Mouse (Mus musculus) layer of hippocampus, adult 6 months (tissue): ENCODE data around the gene Hmga1b. TPM values are rescaled to one million over a fixed set of nuclear protein-coding genes. Genes with fewer than 3 reads are reported as not detected.

ENCODE experiments used
- long read RNA-seq, 2 experiments: library from polyadenylated mRNA; unstranded; transcript quantifications; one replicate each; pipeline ENCODE4 v2.0.0; 2019 to 2020
- polyA plus RNA-seq: library from polyadenylated mRNA; unstranded; fragments of <200 nt; fragmentation: Nextera tagmentation; gene quantifications from 2 replicates; pipeline ENCODE4 v1.2.3, GENCODE M21; 2021

Gene Hmga1b
- polyA plus RNA-seq, result 0.48 and 1.6 TPM in 2 replicates
- long read RNA-seq, experiment 1, partial matches to known transcripts, result 0 of 3 reads
- long read RNA-seq, experiment 1, other reads (novel, unspliced or antisense), result 0 of 3 reads
- long read RNA-seq, experiment 2, result 0 reads

GRCm38 (mm10) chr11:120762672-120763041 is at the start of gene Hmga1b:
Gene Hmga1b, plus strand, starts transcription at chr11:120762794.

GRCm38 (mm10) chr11:120713580-120714518 is 48.7 kb upstream of the Hmga1b start, which contains the start of the genes Cenpx and Lrrc45:
Gene Cenpx, minus strand, starts transcription at chr11:120713738.
Gene Lrrc45, plus strand, starts transcription at chr11:120713925.

GRCm38 (mm10) chr11:120721124-120722066 is 41.2 kb upstream of the Hmga1b start, which contains the start of gene Rac3:
Gene Rac3, plus strand, starts transcription at chr11:120721470.

GRCm38 (mm10) chr11:120727169-120727527 is 35.4 kb upstream of the Hmga1b start, which contains the start of gene Dcxr:
Gene Dcxr, minus strand, starts transcription at chr11:120727281.

DNA sequence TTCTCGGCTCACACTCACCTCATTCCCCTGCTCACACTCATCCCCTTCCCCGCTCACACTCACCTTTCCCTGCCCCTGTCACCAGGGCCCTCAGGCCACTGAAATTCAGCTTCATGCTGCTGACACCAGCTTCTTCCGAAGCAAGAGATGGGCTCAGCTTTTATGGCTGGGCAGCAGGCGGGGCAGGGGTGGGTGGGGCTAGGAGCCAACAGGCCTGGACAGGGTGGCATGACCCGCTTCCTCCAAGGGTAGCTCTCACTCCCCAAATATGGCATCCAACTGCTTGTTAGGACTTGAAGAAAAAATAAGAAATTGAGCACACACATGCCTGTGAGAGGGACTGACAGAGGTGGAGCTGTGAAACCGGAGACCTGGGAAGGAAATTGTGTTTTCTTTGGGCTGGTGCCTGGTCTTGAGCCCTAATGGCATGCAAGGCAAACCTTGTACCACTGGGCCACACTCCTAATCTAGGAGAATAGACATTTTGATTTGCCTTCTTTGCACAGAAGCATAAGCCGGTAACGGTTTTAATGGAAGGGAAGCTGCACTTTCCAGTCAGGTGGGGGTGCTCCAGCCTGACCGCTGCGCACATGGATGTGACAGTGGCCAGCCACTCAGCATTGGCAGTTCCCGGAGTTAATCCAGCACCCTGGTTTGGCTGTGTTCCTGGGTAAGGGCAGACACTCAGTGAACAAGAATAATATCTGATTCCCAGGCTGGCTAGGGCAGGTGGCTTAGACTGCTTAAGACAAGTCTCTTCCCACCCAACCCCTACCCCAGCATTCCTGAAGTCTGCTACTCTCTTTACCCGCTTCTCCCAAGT is 30.5 kb upstream of the Hmga1b start, which contains the start of gene Cbr2:
TSS of gene Cbr2 (minus strand) at position 257 of the 823 bp plus-strand sequence.

DNA sequence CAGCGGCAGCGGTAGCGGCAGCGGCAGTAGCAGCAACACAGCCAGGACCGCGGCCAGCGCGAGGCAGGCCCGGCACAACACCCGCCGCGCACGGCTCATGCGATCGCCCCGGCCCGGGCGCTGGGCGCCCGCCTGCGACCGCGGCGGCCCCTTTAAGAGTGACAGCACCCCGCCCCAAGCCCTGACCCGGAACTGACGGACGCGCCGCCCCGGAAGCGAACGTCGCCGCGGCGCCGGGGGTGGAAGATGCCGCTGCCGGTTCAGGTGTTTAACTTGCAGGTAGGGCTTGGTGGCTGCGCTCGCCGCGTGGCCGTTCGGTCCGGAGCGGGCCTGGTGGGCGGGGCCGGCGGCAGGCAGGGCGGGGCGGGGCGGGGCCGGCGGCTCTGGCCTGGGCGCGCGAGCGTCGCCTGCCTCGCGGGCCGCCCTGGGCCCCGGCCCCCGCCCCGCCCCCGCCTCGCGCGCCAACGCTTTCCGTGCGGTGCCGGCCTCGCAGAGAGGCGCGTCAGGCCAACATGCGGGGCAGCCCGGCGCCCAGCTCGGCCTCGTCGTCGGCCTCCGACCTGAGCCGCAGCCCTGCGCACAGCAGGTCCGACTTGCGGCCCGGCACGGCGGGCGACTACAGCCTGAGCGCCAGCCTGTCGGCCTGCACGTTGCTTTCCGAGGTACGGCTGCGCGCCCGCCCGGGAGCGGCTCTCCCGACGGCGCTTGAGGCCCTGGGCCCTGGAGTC is 21.6 kb downstream of the Hmga1b start, which contains the start of the genes Rfng and Gps1:
TSS of gene Rfng (minus strand) at position 144 of the 728 bp plus-strand sequence.
TSS of gene Gps1 (plus strand) at position 209 of the 728 bp plus-strand sequence.

GRCm38 (mm10) chr11:120795756-120796613 is 33.4 kb downstream of the Hmga1b start, which contains the start of gene Dus1l:
Gene Dus1l, minus strand, starts transcription at chr11:120796403.

Other genes starting within 250 kb of the Hmga1b start
- gene Gcgr, start 232.1 kb upstream of the Hmga1b start, polyA plus RNA-seq, result 0.06 TPM in 1 of 2 replicates, not detected in the other
- 224 and 238 TPM in 2 replicates for gene Mcrip1, start 213.1 kb upstream of the Hmga1b start, polyA plus RNA-seq
- not detected in 2 replicates for gene Ppp1r27, start 211.7 kb upstream of the Hmga1b start, polyA plus RNA-seq
- gene P4hb, start 189.5 kb upstream of the Hmga1b start, polyA plus RNA-seq, result 126 and 135 TPM in 2 replicates
- 199 and 207 TPM in 2 replicates for gene Arhgdia, start 181.2 kb upstream of the Hmga1b start, polyA plus RNA-seq
- 8.1 and 9.0 TPM in 2 replicates for gene Alyref, start 164.4 kb upstream of the Hmga1b start, polyA plus RNA-seq
- 89.9 and 107 TPM in 2 replicates for gene Anapc11, start 164.4 kb upstream of the Hmga1b start, polyA plus RNA-seq
- 2.9 and 3.2 TPM in 2 replicates for gene Npb, start 154.3 kb upstream of the Hmga1b start, polyA plus RNA-seq
- 107 and 110 TPM in 2 replicates for gene Pcyt2, start 144.9 kb upstream of the Hmga1b start, polyA plus RNA-seq
- 18.0 and 18.2 TPM in 2 replicates for gene Sirt7, start 137.6 kb upstream of the Hmga1b start, polyA plus RNA-seq
- 12.7 and 13.4 TPM in 2 replicates for gene Mafg, start 129.2 kb upstream of the Hmga1b start, polyA plus RNA-seq
- 3.6 and 4.8 TPM in 2 replicates for gene Pycr1, start 119.0 kb upstream of the Hmga1b start, polyA plus RNA-seq
- 3.6 and 4.0 TPM in 2 replicates for gene Myadml2, start 114.6 kb upstream of the Hmga1b start, polyA plus RNA-seq
- gene Notum, start 101.6 kb upstream of the Hmga1b start, polyA plus RNA-seq, result 0.49 and 1.1 TPM in 2 replicates
- gene Aspscr1, start 89.8 kb upstream of the Hmga1b start, polyA plus RNA-seq, result 44.3 and 52.2 TPM in 2 replicates
- gene Cenpx, start 49.1 kb upstream of the Hmga1b start, polyA plus RNA-seq, result 64.8 and 72.5 TPM in 2 replicates
- 5.4 and 6.0 TPM in 2 replicates for gene Lrrc45, start 48.9 kb upstream of the Hmga1b start, polyA plus RNA-seq
- gene Rac3, start 41.3 kb upstream of the Hmga1b start, polyA plus RNA-seq, result 40.8 and 52.4 TPM in 2 replicates
- 31.5 TPM in 2 replicates for gene Dcxr, start 35.5 kb upstream of the Hmga1b start, polyA plus RNA-seq
- gene Cbr2, start 30.7 kb upstream of the Hmga1b start, polyA plus RNA-seq, result 0.85 and 1.5 TPM in 2 replicates
- 47.1 and 63.6 TPM in 2 replicates for gene Rfng, start 21.4 kb downstream of the Hmga1b start, polyA plus RNA-seq
- gene Gps1, start 21.5 kb downstream of the Hmga1b start, polyA plus RNA-seq, result 257 and 261 TPM in 2 replicates
- gene Dus1l, start 33.6 kb downstream of the Hmga1b start, polyA plus RNA-seq, result 35.9 and 39.6 TPM in 2 replicates
- 45.4 and 45.9 TPM in 2 replicates for gene Fasn, start 61.8 kb downstream of the Hmga1b start, polyA plus RNA-seq
- gene Ccdc57, start 170.1 kb downstream of the Hmga1b start, polyA plus RNA-seq, result 1.2 and 1.5 TPM in 2 replicates
- 1.4 and 2.1 TPM in 2 replicates for gene Slc16a3, start 185.7 kb downstream of the Hmga1b start, polyA plus RNA-seq
- 30.2 and 34.7 TPM in 2 replicates for gene Csnk1d, start 228.5 kb downstream of the Hmga1b start, polyA plus RNA-seq